Comparison of ENCODE assay signal across 8 mouse cellular contexts in genomic region chr14:84444663-84445502, GRCm38 (mm10). TPM values are rescaled to one million over a fixed set of nuclear protein-coding genes. Genes with fewer than 3 reads are reported as not detected.
DNase-seq lines count a peak whose midpoint lies in the region; ATAC-seq and TF ChIP-seq lines count a peak whose summit lies in the region.

No protein-coding gene starts in this region.

- peak; percentile 5 for ATAC-seq in frontal cortex, adult (ENCODE audit: low TSS enrichment)

- H3K27ac ChIP-seq in ES-Bruce4 (ENCODE audit: insufficient read depth, low read length): no peak overlapping the region

- no peaks in the 10 kb centered on the region for H3K36me3 ChIP-seq in ES-Bruce4 (ENCODE audit: control insufficient read depth, insufficient read depth, low read length, poor library complexity, severe bottlenecking)
- no peaks in the 10 kb centered on the region for H3K36me3 ChIP-seq in myocyte (ENCODE audit: control insufficient read depth, insufficient read depth)

- H3K27me3 ChIP-seq in ES-Bruce4 (ENCODE audit: control insufficient read depth, insufficient read depth, low read length, poor library complexity, severe bottlenecking) (peaks cover 13% of the 10 kb centered on the region), myocyte (ENCODE audit: control insufficient read depth, insufficient read depth, insufficient read length) (peaks cover 7% of the 10 kb centered on the region)

- H3K4me3 ChIP-seq in ES-Bruce4 (ENCODE audit: low read depth, low read length): peak overlapping the region; percentile 73
- no peak overlapping the region for H3K4me3 ChIP-seq in myocyte

- no peaks in the 10 kb centered on the region for H3K79me2 ChIP-seq in myocyte (ENCODE audit: control insufficient read depth, insufficient read depth)

- no peak for TF ChIP-seq POLR2A in ES-Bruce4 (IDR thresholded peaks at IDR 0.05; ENCODE audit: insufficient read depth, low read length)
- no peak for TF ChIP-seq POLR2A in brain, embryonic 14.5 days (IDR thresholded peaks at IDR 0.05; ENCODE audit: borderline replicate concordance, extremely low read depth, insufficient read depth, insufficient read length, poor library complexity, severe bottlenecking)
- TF ChIP-seq POLR2A in myocyte (IDR thresholded peaks at IDR 0.05; ENCODE audit: insufficient read length, low read depth): no peak

- intact Hi-C loops in left cerebral cortex, postnatal 4 days (cut with DNase I): loop anchor here (5.0 kb wide), 1 partner anchor 1457 kb away; no protein-coding TSS in a partner anchor

- peak overlapping the region; percentile 92 for H3K4me2 ChIP-seq in myocyte (ENCODE audit: low read depth)

- DNase-seq in brain, embryonic 14.5 days (ENCODE audit: low read depth): peak; percentile 87
- DNase-seq in kidney, adult 11 months: peak; percentile 4
- DNase-seq in left cerebral cortex, postnatal 4 days: peak; percentile 36
- no peak for DNase-seq in thymus, postnatal 14 days
- no peak for DNase-seq in ovary, postnatal 14 days (ENCODE audit: low spot score)

- no peaks in the 10 kb centered on the region for H3K9me3 ChIP-seq in ES-Bruce4 (replicated peaks; ENCODE audit: control insufficient read depth, insufficient read depth, low read length, poor library complexity, severe bottlenecking)

- H3K9ac ChIP-seq in ES-Bruce4 (ENCODE audit: low read depth, poor library complexity, severe bottlenecking): no peak overlapping the region

- no peaks in the 10 kb centered on the region for H3K4me1 ChIP-seq in ES-Bruce4 (ENCODE audit: control insufficient read depth, insufficient read depth, low read length)

- no peak for TF ChIP-seq CTCF in ES-Bruce4 (IDR thresholded peaks at IDR 0.05; ENCODE audit: low read depth, low read length)
- TF ChIP-seq CTCF in brain, embryonic 14.5 days (IDR thresholded peaks at IDR 0.05; ENCODE audit: borderline replicate concordance, extremely low read depth, insufficient read depth, insufficient read length): no peak

- TF ChIP-seq EP300 in ES-Bruce4 (IDR thresholded peaks at IDR 0.05; ENCODE audit: insufficient read depth, low read depth, low read length): no peak

- no peak overlapping the region for H3ac ChIP-seq in myocyte (ENCODE audit: control insufficient read depth, insufficient read length)

TF ChIP-seq in myocyte, 11 proteins besides CTCF, POLR2A, EP300 and RAD21:
- TF ChIP-seq MAX (IDR thresholded peaks at IDR 0.05; ENCODE audit: low read depth): no peak
- no peak for TF ChIP-seq CEBPB (IDR thresholded peaks at IDR 0.05; ENCODE audit: insufficient read depth, poor library complexity, severe bottlenecking)
- TF ChIP-seq E2F4 (IDR thresholded peaks at IDR 0.05; ENCODE audit: insufficient read depth): no peak
- no peak for TF ChIP-seq POLR2AphosphoS2 (IDR thresholded peaks at IDR 0.05; ENCODE audit: insufficient read length, low read depth)
- TF ChIP-seq TCF3 (IDR thresholded peaks at IDR 0.05; ENCODE audit: insufficient read length, low read depth): no peak
- TF ChIP-seq MYOG (IDR thresholded peaks at IDR 0.05; ENCODE audit: control insufficient read depth in 1 of 3, insufficient read depth in 1 of 3, insufficient read length in 2 of 3, low read depth in 2 of 3): no peak
- TF ChIP-seq SRF (IDR thresholded peaks at IDR 0.05; ENCODE audit: control insufficient read depth, insufficient read length, low read depth): no peak
- no peak for TF ChIP-seq REST (IDR thresholded peaks at IDR 0.05; ENCODE audit: insufficient read depth, insufficient read length)
- no peak for TF ChIP-seq USF1 (IDR thresholded peaks at IDR 0.05; ENCODE audit: low read depth)
- TF ChIP-seq TCF12 (IDR thresholded peaks at IDR 0.05; ENCODE audit: insufficient read depth, poor library complexity, severe bottlenecking): no peak
- no peak for TF ChIP-seq MYOD1 (IDR thresholded peaks at IDR 0.05; ENCODE audit: control insufficient read depth in 1 of 3, insufficient read length in 2 of 3, low read depth in 2 of 3)
TF ChIP-seq in myocyte: peak in this region for 0.

RNA-seq across cellular contexts. Expression of gene Pcdh17, which starts 1.5 kb away (rescaled TPM):
- polyA plus RNA-seq in ES-Bruce4 (2011; ENCODE audit: insufficient read depth, insufficient read length, low read depth, missing spikeins) (not detected in 2 replicates), myocyte (2012; fragmentation: generic; extraction: Trizol) (0.08 TPM)
- polyA plus RNA-seq in brain, embryonic 14.5 days (2012; rRNA removed): 10.1 and 20.3 TPM in 2 replicates
- 10 to 100 TPM; 57.5 to 61.8 TPM for total RNA-seq in left cerebral cortex, postnatal 4 days (2021)

Comparison
In these comparisons a context has a peak if more than half of its experiments do, and no peak if none do; other contexts are left out.
1. DNase-seq: peak in brain, embryonic 14.5 days (single experiment), kidney, adult 11 months (single experiment) and left cerebral cortex, postnatal 4 days (single experiment); none in thymus, postnatal 14 days (single experiment) and ovary, postnatal 14 days (single experiment).
2. RNA of gene Pcdh17, which starts 1.5 kb away (polyA plus RNA-seq): 10.1 to 20.3 TPM in brain, embryonic 14.5 days; 0.08 TPM in myocyte (single experiment) and not detected in ES-Bruce4; every median in the first group is over 10 times any median in the second.